Mouse (Mus musculus) hindbrain, embryonic 14.5 days (tissue): Measurements from ENCODE around the gene Olfr789. TPM values are rescaled to one million over a fixed set of nuclear protein-coding genes. Genes with fewer than 3 reads are reported as not detected.

Source experiments
- ATAC-seq: fragments of 200-750 bp; cut with Nextera tagmentation; 2 replicates; pipeline ENCODE4 v1.8.0; 2017; ENCODE audit warnings: moderate number of reproducible peaks, mild to moderate bottlenecking, moderate TSS enrichment, moderate library complexity; ENCODE audit not compliant: low FRiP score
- DNase-seq: peaks from one replicate; pipeline ENCODE4 v3.0.0-alpha.2; 2015; ENCODE audit warnings: low spot score
- H3K27ac ChIP-seq: fragments of 300-500 bp; sonication (generic); 2 replicates; pipeline ENCODE4 v1.5.1; 2014; ENCODE audit warnings: mild to moderate bottlenecking, moderate library complexity
- H3K27me3 ChIP-seq: fragments of 300-500 bp; sonication (generic); 2 replicates; pipeline ENCODE4 v1.6.1; 2014; ENCODE audit warnings: mild to moderate bottlenecking, low read length, mixed read lengths; ENCODE audit not compliant: control insufficient read depth, insufficient read depth
- H3K36me3 ChIP-seq: fragments of 300-500 bp; sonication (generic); replicated peaks from 2 replicates; pipeline ENCODE4 v1.6.1; 2014; ENCODE audit not compliant: control insufficient read depth, insufficient read depth
- H3K4me1 ChIP-seq: fragments of 300-500 bp; sonication (generic); replicated peaks from 2 replicates; pipeline ENCODE4 v1.6.1; 2014; ENCODE audit warnings: antibody characterized with exemption, low read length, mixed read lengths; ENCODE audit not compliant: control insufficient read depth, insufficient read depth
- H3K4me2 ChIP-seq: fragments of 300-500 bp; sonication (generic); replicated peaks from 2 replicates; pipeline ENCODE4 v1.6.1; 2014; ENCODE audit warnings: mild to moderate bottlenecking, moderate library complexity
- H3K4me3 ChIP-seq: fragments of 300-500 bp; sonication (generic); replicated peaks from 2 replicates; pipeline ENCODE4 v1.5.1; 2014; ENCODE audit warnings: mild to moderate bottlenecking, low read length
- H3K9ac ChIP-seq: fragments of 300-500 bp; sonication (generic); 2 replicates; pipeline ENCODE4 v1.6.1; 2014
- H3K9me3 ChIP-seq: fragments of 300-500 bp; sonication (generic); 2 replicates; pipeline ENCODE4 v1.6.1; 2016; ENCODE audit warnings: low read length; ENCODE audit not compliant: control insufficient read depth
- WGBS: fragments of 180-500 bp; shearing (Covaris S2); extraction: QIAGEN DNeasy Blood & Tissue Kit; methylation state at CpG from one replicate; pipeline ENCODE4 v1.1.7; 2014; 5-methylcytosine and 5-hydroxymethylcytosine counted together
- polyA plus RNA-seq: library from polyadenylated mRNA; unstranded; fragments of >200 nt; fragmentation: Nextera tagmentation; extraction: Ambion mirVana; gene quantifications from 2 replicates; pipeline ENCODE4 v1.2.1, GENCODE M21; 2014

Olfr789 gene
- polyA plus RNA-seq: not detected in 2 replicates

GRCm38 (mm10) chr10:129484452-129484851 is at the start of gene Olfr789:
Olfr789 (plus strand) TSS chr10:129484752.
- DNase-seq (no peak), ATAC-seq (no peak)
- no peaks in the 10 kb centered on the region for H3K9me3 ChIP-seq
- no peak within 1 kb of the TSS for H3K4me3 ChIP-seq
- no peak within 1 kb of the TSS for H3K9ac ChIP-seq
- 77% methylated on average over 2 of the region's 2 CpGs for WGBS
- H3K27ac ChIP-seq: no peak within 1 kb of the TSS
- no peaks in the 10 kb centered on the region for H3K36me3 ChIP-seq
- no peaks in the 10 kb centered on the region for H3K4me1 ChIP-seq
- no peaks in the 10 kb centered on the region for H3K27me3 ChIP-seq
- H3K4me2 ChIP-seq: no peak within 1 kb of the TSS

- no peaks in the 10 kb centered on the region for H3K36me3 ChIP-seq
- DNase-seq: no peak
- H3K9me3 ChIP-seq: no peaks in the 10 kb centered on the region
- no peak within 1 kb of the TSS for H3K4me2 ChIP-seq
- H3K9ac ChIP-seq: no peak within 1 kb of the TSS
- no peaks in the 10 kb centered on the region for H3K4me1 ChIP-seq
- no peak within 1 kb of the TSS for H3K4me3 ChIP-seq
- ATAC-seq: no peak
- H3K27ac ChIP-seq: no peak within 1 kb of the TSS
- WGBS: 88% methylated on average over 3 of the region's 3 CpGs
- no peaks in the 10 kb centered on the region for H3K27me3 ChIP-seq
Measured at GRCm38 (mm10) chr10:129461562-129461961, 23.0 kb upstream of the Olfr789 start, which contains the start of gene Olfr787. Olfr787 (plus strand) TSS chr10:129461862.

GRCm38 (mm10) chr10:129470698-129471097 is 13.9 kb upstream of the Olfr789 start, which contains the start of gene Olfr788:
Olfr788 (plus strand) TSS chr10:129470998.
- ATAC-seq (no peak), DNase-seq (no peak)
- H3K4me3 ChIP-seq: no peak within 1 kb of the TSS
- H3K27me3 ChIP-seq: no peaks in the 10 kb centered on the region
- H3K4me2 ChIP-seq: no peak within 1 kb of the TSS
- H3K9me3 ChIP-seq: no peaks in the 10 kb centered on the region
- no peak within 1 kb of the TSS for H3K9ac ChIP-seq
- no peaks in the 10 kb centered on the region for H3K4me1 ChIP-seq
- H3K36me3 ChIP-seq: no peaks in the 10 kb centered on the region
- H3K27ac ChIP-seq: no peak within 1 kb of the TSS

- Histone ChIP-seq H3K27ac (no peak overlapping the region), H3K4me2 (no peak overlapping the region)
- no peak for DNase-seq
Measured at GRCm38 (mm10) chr10:129473256-129473655, 11.3 kb upstream of the Olfr789 start.

GRCm38 (mm10) chr10:129473723-129474122 is 10.8 kb upstream of the Olfr789 start:
- Histone ChIP-seq H3K4me1 (no peaks in the 10 kb centered on the region), H3K27me3 (no peaks in the 10 kb centered on the region), H3K9ac (no peak overlapping the region), H3K36me3 (no peaks in the 10 kb centered on the region), H3K27ac (no peak overlapping the region), H3K4me3 (no peak overlapping the region), H3K4me2 (no peak overlapping the region), H3K9me3 (no peaks in the 10 kb centered on the region)
- DNase-seq (no peak), ATAC-seq (no peak)

More at GRCm38 (mm10) chr10:129473256-129473655, 11.3 kb upstream of the Olfr789 start:
- no peak overlapping the region for H3K9ac ChIP-seq
- ATAC-seq: no peak
- no peaks in the 10 kb centered on the region for H3K36me3 ChIP-seq
- H3K4me1 ChIP-seq: no peaks in the 10 kb centered on the region
- WGBS: 68% methylated on average over 2 of the region's 2 CpGs
- H3K27me3 ChIP-seq: no peaks in the 10 kb centered on the region
- H3K4me3 ChIP-seq: no peak overlapping the region
- no peaks in the 10 kb centered on the region for H3K9me3 ChIP-seq

GRCm38 (mm10) chr10:129490101-129490500 is 5.5 kb downstream of the Olfr789 start:
- ATAC-seq: no peak
- Histone ChIP-seq H3K4me1 (no peaks in the 10 kb centered on the region), H3K27ac (no peak overlapping the region), H3K9ac (no peak overlapping the region), H3K4me2 (no peak overlapping the region), H3K4me3 (no peak overlapping the region), H3K27me3 (no peaks in the 10 kb centered on the region), H3K9me3 (no peaks in the 10 kb centered on the region), H3K36me3 (no peaks in the 10 kb centered on the region)
- DNase-seq: no peak
- WGBS: 81% methylated on average over 2 of the region's 2 CpGs

GRCm38 (mm10) chr10:129498192-129498591 is 13.6 kb downstream of the Olfr789 start, which contains the start of gene Olfr790:
Olfr790 (plus strand) TSS chr10:129498492.
- DNase-seq: no peak
- ATAC-seq: no peak
- H3K9me3 ChIP-seq: no peaks in the 10 kb centered on the region
- H3K4me2 ChIP-seq: no peak within 1 kb of the TSS
- H3K27ac ChIP-seq: no peak within 1 kb of the TSS
- H3K4me3 ChIP-seq: no peak within 1 kb of the TSS
- H3K4me1 ChIP-seq: no peaks in the 10 kb centered on the region
- H3K9ac ChIP-seq: no peak within 1 kb of the TSS
- no peaks in the 10 kb centered on the region for H3K27me3 ChIP-seq
- H3K36me3 ChIP-seq: no peaks in the 10 kb centered on the region

GRCm38 (mm10) chr10:129521492-129521891 is 36.9 kb downstream of the Olfr789 start, which contains the start of gene Olfr791:
Olfr791 (plus strand) TSS chr10:129521792.
- H3K9ac ChIP-seq: no peak within 1 kb of the TSS
- no peaks in the 10 kb centered on the region for H3K9me3 ChIP-seq
- H3K36me3 ChIP-seq: no peaks in the 10 kb centered on the region
- H3K27me3 ChIP-seq: no peaks in the 10 kb centered on the region
- H3K27ac ChIP-seq: no peak within 1 kb of the TSS
- H3K4me3 ChIP-seq: no peak within 1 kb of the TSS
- 75% methylated on average over 3 of the region's 3 CpGs for WGBS
- DNase-seq (no peak), ATAC-seq (no peak)
- no peaks in the 10 kb centered on the region for H3K4me1 ChIP-seq
- H3K4me2 ChIP-seq: no peak within 1 kb of the TSS

- no peak within 1 kb of the TSS for H3K9ac ChIP-seq
- H3K4me3 ChIP-seq: no peak within 1 kb of the TSS
- no peak within 1 kb of the TSS for H3K4me2 ChIP-seq
- 61% methylated on average over 1 of the region's 1 CpGs for WGBS
- no peak within 1 kb of the TSS for H3K27ac ChIP-seq
- H3K36me3 ChIP-seq: no peaks in the 10 kb centered on the region
- no peaks in the 10 kb centered on the region for H3K27me3 ChIP-seq
- no peak for DNase-seq
- peaks cover 7% of the 10 kb centered on the region for H3K9me3 ChIP-seq
- ATAC-seq: no peak
- no peaks in the 10 kb centered on the region for H3K4me1 ChIP-seq
Measured at GRCm38 (mm10) chr10:129538862-129539261, 54.3 kb downstream of the Olfr789 start, which contains the start of gene Olfr792. Olfr792 (plus strand) TSS chr10:129539162.
